Mouse (Mus musculus): ENCODE data around the gene Krt87.

The Krt87 gene

DNA sequence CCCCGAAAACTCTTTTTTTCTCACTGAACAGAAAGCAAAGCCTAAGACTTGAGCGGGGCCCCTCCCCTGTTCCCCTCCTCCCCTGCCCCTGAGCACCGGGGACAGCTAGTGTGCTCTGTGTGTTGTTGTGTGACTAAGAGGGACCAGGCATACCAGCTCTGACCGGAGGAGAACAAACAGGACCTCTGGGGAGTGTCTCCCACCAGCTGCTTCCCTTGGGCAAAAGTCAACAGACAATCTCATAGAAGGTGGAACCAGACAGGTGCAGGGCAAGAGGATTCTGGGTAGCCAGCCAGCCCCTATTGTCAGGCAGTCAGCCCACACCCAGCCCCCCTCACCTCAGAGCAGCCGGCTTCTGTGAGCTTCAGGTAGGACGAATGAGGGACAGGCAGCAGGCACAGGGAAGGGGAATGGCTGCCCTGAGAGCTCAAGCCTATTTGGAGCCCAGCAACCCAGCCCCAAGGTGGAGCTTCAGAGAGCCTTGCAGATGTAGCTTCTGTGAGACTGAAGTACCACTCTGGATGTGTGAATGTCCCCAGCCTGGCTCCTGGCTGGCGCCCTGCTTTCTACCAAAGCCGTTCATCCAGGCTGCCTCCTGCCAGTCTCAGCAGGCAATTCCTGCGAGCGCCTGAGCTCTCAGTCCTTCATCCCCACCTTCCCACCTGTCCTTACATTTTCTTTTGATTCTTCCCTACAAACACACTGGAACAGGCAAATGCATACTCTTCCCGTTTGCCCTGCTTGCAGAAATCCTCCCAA lies 23.6 kb downstream of the Krt87 start:
- DNase-seq (ENCODE audit: low spot score), result no peak

DNA sequence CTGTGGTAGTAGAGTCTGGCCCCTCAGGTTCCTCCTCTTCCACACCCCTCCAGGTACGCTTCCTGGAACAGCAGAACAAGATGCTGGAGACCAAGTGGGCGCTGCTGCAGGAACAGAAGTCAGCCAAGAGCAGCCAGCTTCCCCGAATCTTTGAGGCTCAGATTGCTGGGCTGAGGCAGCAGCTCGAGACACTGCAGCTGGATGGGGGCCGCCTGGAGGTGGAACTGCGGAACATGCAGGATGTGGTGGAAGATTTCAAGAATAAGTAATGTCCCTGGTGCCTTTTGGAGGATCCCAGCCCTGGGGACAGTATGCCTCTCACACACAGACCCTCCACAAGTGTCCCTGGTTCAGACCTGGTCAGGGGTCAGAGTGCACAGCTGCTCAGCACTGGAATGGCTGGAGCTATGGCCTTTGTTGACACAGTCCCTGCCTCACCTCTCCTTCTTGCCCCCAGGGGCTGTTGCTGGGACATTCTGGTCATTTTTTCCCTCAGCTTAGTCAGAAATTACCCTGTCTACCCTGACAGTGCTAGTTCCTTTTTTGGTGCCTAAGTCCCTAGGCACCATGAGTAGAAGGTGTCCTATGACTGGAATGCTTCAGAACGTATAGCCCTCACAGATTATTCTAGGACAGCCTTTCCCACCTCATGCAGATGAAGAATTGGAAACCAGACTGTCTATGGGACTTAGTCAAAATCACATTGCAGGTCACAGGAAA lies 24.5 kb downstream of the Krt87 start:
- DNase-seq (ENCODE audit: low spot score), result no peak

DNA sequence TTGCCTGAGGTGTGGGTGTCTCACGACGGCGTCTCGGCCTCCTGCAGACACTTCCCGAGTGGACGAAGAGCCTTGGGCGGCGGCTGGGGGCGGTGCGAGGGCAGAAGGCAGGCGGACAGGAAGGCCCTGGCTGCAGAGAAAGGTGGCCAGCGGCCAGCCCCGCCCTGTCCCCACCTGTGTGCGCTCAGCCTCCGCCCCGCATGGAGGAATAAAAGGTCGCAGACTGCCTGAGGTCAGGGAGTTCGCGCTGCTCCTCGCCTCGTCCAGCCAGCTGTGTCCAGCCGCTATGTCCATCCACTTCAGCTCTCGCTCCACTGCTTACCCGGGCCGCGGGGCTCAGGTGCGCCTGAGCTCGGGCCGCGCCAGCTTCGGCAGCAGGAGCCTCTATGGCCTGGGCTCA lies 26.4 kb downstream of the Krt87 start:
- peak; percentile 68 for DNase-seq (ENCODE audit: low spot score)

DNA sequence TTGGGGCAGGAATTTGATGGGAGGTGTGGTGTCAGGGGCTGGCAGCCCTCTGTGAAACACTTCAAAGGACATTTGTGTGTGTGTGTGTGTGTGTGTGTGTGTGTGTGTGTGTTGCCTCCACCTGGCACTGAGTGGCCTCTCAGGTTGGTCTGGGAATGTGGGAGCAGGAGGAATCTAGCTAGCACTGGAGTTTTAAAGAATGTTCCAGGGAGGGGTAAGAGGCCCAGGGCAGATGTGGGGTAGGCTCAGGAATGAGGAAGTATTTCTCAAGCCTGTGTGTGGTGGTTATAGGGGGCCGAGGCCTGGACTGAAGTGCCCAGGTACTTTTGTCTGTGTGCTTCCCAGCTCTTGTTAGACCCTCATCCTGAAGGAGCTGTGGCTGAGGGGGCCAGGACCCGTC lies 27.8 kb downstream of the Krt87 start, which contains the start of gene Krt7:
TSS of gene Krt7 (plus strand) at position 269 of the 400 bp plus-strand sequence.
- DNase-seq (ENCODE audit: low spot score), result no peak

DNA sequence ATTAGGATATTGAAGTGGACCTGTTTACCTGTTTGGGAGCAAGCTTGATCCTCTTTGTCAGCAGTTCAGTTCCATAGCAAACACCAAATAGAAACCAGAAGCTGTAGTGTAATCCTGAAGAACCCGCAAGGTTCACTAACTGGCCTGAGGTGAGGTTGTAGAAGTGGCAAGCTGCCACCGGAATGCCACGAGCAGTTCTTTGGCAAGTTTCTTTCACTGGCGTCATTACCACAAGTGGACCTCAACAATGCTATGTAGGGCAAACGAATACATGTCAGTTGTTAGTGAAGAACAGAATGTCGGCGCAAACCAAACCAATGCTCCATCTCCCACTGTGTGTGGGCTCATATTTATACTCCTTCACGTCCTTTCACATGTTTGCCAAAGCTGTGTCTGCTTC lies 40.3 kb downstream of the Krt87 start:
- no peak for DNase-seq (ENCODE audit: low spot score)

DNA sequence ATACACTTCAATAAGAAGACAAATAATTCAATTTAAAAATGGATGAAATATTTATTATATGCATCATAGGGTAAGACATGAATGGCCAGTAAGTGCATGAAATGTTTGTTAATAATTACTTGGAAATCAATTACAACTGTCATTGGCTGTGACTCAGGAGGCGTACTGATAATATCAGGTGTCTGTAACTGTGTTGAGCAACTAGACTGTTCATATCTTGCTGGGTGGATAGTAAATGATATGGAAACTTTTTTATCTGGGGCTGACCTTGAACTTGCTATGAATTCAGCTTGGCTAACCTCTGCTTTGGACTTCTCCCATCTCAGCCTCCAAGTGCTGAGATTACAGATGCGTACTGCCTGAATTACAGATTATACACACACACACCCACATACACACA lies 40.9 kb downstream of the Krt87 start:
- no peak for DNase-seq (ENCODE audit: low spot score)

DNA sequence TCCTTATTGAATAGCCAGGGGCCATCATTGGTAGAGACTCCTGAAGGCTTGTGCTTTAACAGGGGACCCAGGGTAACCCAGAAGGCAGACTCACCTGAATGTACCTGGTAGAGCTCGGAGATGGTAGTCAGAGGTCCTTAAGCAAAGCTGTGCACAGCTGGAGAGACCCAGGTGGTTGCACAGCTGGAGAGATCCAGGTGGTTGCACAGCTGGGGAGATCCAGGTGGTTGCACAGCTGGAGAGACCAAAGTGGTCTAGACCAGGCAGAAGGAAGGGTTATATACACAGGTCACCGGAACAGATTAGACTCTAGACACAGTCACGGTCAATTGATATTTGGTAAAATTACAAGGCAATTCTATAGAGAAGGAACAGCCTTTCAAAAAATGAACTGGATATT lies 41.7 kb downstream of the Krt87 start:
- no peak for DNase-seq (ENCODE audit: low spot score)

DNA sequence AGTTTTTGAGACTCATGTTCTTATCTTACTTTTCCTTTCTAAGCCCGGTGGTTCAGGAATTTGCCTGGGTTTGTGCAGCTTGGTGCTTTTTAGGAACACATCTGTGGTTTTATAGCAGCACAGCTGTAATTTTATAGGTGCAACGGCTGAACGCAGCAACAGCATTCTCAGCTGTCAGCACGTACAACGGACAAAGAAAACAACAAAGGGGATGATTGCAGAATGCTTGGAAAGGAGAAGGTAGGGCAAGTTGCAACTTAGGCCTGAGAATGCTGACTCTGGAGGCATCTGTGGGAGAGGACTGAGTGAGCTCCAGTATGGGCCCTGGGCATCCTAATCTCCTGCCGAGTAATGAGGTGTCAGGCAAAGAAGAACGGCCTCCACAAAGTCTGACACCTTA lies 42.1 kb downstream of the Krt87 start:
- no peak for DNase-seq (ENCODE audit: low spot score)

DNA sequence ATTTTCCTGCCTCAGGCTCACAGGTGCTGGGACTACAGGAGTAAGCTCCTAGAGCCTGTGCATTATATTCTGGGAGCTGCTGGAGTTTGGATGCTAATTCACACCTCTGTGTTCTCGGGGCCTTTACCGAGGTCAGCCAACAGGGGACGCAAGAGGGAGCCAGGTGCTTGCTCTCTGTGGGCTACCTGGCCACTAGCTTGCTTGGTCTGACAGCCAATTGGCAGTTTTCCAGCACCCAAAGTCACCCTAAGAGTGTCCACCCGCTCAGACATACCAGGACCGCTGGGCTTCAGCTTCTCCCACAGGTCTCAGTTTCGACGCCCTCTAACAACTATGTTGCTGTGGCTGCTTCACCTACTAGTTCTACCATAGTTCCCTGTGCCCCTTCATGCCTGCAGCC lies 43.7 kb downstream of the Krt87 start:
- DNase-seq (ENCODE audit: low spot score), result no peak

DNA sequence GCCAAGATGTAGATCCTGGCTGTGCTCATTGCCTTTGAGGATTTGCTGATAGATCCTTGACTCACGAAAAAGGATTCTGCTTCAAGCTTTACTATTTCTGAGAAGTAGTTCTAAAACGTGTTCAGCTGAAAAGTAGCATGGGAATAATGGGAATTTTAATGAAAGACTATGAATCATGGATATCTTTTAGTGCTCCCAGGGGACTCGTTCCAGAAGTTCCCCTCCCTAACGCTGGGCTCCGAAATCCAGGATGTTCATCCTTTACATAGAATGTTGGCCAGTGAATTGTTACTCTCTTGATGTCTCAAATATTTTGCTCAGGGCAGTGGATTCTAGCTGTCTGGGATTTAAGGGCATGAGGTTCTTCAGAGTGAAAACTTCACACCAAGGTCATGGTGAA lies 46.4 kb downstream of the Krt87 start:
- DNase-seq (ENCODE audit: low spot score), result no peak

DNA sequence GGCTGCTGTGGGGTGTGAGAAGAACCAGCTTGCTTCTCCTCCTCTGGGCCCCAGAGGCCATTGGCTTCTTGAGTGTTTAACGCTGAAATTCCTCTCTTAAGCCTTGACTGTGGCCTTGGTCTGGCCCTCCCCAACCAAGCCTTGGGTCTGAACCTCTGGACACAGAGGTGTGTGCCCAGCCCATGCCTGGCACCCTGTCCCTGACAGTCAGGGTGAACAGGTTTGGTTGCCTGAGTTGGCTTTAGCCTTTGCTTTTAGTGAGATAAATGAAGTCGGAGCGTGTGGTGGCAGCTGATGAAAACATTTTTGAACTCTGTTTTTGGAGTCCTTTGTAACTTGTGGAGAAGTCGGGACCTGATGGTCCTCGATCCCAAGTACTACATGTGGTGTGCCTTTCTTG lies 48.4 kb downstream of the Krt87 start:
- peak; percentile 56 for DNase-seq (ENCODE audit: low spot score)

DNA sequence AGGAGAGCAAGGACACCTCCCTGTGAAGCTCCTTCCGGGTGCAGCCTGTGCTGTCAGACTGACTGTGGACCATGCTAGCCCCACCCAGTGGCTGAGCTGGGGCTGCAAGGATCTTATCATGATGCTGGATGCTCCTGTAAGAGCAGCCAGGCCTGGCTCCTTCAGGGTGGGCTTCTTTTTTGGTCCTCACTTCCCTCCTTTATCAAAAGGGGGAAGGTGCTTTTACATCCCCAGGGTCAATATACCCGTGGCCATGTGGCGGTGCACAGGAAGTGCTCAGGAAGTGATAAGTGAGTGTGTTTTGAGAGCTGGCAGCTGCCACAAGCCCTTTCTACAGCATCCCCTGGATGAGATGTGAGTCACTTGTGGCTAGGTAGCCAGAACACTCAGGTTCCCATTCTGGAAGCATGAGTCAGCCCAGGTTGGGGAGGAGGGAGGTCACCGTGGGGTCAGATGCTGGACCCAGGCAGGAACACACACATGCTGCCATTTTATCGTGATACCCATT lies 50.5 kb downstream of the Krt87 start:
- DNase-seq (ENCODE audit: low spot score), result no peak

DNA sequence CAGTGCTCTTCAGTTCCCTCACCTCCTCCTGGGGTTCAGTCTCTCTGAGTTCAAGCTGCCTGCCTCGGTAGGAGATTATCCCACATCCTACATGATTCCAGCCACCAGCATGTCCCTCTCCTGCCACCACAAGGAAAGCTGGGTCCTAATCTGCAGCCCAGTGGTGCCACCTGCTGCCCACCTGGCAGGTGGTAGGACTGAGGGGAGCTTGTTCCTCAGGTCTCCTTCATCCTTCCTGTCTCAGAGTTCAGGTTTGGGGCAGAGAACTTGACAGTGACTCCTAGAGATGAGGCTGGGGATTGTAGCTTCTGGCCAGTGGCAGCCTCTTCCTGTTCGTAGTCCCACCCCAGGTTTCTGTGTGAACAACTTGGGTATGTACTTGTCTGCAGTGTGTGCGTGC lies 51.4 kb downstream of the Krt87 start:
- peak; percentile 52 for DNase-seq (ENCODE audit: low spot score)

DNA sequence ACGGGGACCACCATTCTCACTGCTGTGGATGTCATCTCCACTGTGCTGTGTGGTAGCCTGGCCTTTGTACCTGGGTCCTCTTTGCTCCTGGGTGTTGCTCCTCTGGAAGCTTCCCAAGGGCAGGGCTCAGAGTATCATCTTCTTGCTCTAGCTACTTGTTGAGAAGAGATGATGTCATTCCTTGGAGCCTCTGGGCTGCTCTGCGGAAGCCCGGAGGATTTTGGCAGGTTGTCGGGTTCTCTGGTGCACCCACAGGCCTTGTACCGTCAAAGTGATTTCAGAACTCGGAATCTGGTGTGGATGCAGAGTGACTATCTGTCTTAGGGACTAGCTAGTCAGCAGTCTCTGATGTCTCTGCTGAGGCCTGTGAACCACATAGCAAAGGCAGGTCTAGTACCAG lies 53.5 kb downstream of the Krt87 start:
- DNase-seq (ENCODE audit: low spot score), result no peak

DNA sequence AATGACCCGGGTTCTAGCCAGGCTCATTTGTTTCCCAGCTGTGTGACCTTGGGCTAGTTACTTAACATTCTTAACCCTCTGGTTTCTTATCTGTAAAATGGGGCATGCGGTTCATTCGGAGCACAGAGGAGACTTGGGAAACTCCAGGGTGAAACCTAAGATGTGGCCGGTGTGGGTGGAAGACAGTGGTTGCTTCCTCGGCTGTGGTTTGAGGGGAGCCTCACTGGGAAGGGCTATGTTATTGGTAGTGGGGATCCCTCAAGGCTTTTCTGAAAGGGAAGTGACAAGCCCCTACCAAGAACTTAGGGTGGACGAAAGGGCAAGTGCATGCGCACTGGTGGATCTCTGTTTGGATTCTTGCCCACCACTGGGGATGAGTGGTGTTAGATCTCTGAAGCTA lies 54.0 kb downstream of the Krt87 start:
- no peak for DNase-seq (ENCODE audit: low spot score)

DNA sequence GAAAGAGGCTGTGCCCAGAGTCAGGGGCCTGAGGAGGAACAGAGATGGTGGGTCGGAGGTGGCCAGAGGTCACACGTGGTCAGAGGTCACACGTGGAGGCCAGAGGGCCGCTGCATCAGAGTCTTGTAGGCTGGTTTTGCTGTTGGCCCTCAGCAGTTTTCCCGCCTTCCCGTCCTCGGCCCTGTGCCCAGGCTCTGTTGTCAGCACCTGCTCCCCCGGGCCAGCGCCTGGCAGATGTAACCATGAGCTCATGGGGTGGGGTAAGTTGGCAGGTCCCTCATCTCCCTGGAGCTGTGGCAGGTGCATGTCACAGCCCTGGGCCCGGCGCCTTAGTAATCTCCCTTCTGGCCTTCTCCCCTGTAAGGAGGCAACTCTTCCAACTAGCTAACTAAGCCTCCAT lies 55.8 kb downstream of the Krt87 start:
- DNase-seq (ENCODE audit: low spot score), result no peak

DNA sequence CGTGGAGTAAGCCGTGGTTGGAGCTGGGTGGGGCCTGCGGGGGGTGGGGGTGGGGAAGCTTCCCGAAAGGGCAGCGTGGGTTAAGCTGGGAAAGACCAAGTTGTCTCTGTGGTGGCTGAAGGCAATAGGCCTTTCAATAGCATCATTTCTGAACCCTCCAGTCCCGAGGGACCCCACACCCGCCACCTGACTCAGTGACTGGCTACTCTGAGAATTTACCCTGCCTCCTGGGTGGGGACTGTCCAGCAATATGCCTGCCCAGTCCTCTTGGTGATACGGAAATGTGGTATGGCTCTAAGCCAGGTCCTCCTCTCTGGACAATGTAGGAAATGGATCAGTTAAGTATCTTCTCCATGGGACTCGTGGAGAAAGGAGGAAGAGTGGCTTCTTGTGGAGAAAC lies 56.8 kb downstream of the Krt87 start:
- no peak for DNase-seq (ENCODE audit: low spot score)
